Mouse (Mus musculus) bone marrow, adult 2 months (tissue): ENCODE results near the gene Hnrnpdl.

ENCODE experiments used
- CTCF ChIP-seq: fragments of 200-500 bp; IDR thresholded peaks from 2 replicates; pipeline ENCODE4 v1.5.1; 2011; ENCODE audit warnings: low read length, control low read depth; ENCODE audit not compliant: control insufficient read depth, insufficient read depth
- POLR2A ChIP-seq: fragments of 200-500 bp; IDR thresholded peaks from 2 replicates; pipeline ENCODE4 v1.6.1; 2011; ENCODE audit warnings: low read depth, mild to moderate bottlenecking, control low read depth, low read length, borderline replicate concordance; ENCODE audit not compliant: control insufficient read depth

DNA sequence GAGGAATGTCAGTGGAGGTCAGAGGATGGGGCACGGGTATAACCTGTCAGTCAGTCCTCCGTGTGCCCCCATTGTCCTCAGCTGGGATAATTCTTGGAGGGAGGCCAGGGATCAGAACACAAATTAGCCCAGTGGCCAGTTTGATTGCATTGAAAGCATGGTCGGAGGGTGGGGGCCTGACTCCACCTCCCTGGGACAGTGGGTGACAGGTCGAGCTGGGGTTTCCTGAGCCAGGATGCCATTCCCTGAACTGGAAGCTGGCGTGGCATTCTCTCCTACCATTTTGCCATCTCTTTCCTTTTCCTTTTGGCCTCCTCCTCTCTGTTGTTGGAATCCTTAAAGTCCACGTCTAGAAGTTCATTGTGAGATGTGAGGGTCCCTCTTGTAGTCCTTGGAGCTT is 33.6 kb downstream of the Hnrnpdl start:
- TF ChIP-seq CTCF (no peak), POLR2A (no peak)
